9 mouse cellular contexts compared by ENCODE assay signal in the genomic region with DNA sequence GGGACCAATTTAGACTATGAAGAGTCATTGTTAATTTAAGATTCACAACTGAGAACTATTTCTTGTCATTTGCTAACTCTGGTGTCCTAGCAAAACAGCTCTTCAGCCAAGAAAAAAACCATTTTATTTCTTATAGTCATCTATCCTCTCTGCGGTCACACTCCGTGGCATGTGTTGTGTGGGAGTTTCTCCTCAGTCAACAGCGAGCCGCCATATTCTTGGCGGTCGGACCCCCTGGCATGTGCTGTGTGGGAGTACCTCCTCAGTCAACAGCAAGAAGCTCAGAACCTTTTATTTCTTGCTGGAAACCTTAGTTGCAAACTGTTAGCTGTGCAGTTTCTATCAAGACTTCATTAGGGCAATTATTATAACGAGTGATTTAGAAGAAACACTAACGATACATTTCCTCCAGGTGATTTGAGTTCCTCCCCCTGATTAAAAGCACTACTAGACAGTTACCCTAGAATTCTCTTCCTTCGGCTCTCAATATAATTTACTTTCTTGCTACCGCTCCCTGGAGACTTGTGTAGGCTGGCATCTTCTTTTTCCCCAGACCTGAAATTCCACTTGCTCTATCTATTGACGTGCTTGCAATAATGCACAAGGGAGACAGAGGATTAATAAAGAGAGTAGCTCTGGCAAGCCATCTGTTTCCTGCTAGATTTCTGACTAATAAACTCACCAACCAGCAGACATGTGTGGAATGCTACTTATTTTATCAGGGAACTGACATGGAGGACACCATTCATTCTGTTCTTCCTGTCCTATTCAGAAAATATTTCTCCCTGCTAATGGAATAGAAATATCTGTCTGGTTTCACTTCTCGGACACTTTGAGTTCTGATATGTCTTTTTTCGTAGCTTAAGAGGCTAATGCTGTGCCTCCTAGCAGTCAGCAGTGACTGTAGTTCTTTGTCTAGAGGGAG.
DNase-seq lines count a peak whose midpoint lies in the region; ATAC-seq lines count a peak whose summit lies in the region.
"Had no signal": no experiment of that assay in that cellular context is flagged by ENCODE, and none has a peak within 500 bp of the region (broad histone marks: within the 10 kb centered on the region; RNA-seq: fewer than 3 reads in every experiment).

No protein-coding gene starts in this region.

- H3K27ac ChIP-seq in forebrain, embryonic 13.5 days: peak overlapping the region; percentile 36; the same call in 1 of the 2 replicates
- H3K27ac ChIP-seq in forebrain, embryonic 11.5 days (ENCODE audit: low read depth, low read length): no peak overlapping the region
- peak overlapping the region; percentile 68 for H3K27ac ChIP-seq in neural tube, embryonic 13.5 days (replicated peaks)
- H3K27ac ChIP-seq in stomach, embryonic 15.5 days: peak overlapping the region; percentile 16; the same call in 1 of the 2 replicates

- DNase-seq in forebrain, embryonic 11.5 days (ENCODE audit: low spot score): no peak
- no peak for DNase-seq in neural tube, embryonic 10.5 days (ENCODE audit: extremely low spot score, low spot score)
- DNase-seq in left cerebral cortex, adult 9 months (ENCODE audit: low spot score in 2 of 2): peak; percentile 71 to 92
- DNase-seq in thymus, postnatal 0 days (ENCODE audit: low spot score): no peak
- DNase-seq: gastrocnemius, postnatal 14 days had no signal

- peaks cover 8% of the 10 kb centered on the region; the same call in 1 of the 2 replicates for H3K4me1 ChIP-seq in forebrain, embryonic 13.5 days
- H3K4me1 ChIP-seq in forebrain, embryonic 11.5 days (replicated peaks; ENCODE audit: control insufficient read depth, insufficient read depth, low read length): no peaks in the 10 kb centered on the region
- H3K4me1 ChIP-seq in neural tube, embryonic 13.5 days (replicated peaks): peaks cover 36% of the 10 kb centered on the region
- peaks cover 6% of the 10 kb centered on the region; the same call in 1 of the 2 replicates for H3K4me1 ChIP-seq in stomach, embryonic 15.5 days

- H3K4me3 ChIP-seq in forebrain, embryonic 13.5 days: no peak overlapping the region
- no peak overlapping the region for H3K4me3 ChIP-seq in forebrain, embryonic 11.5 days (ENCODE audit: low read depth, low read length)
- no peak overlapping the region for H3K4me3 ChIP-seq in neural tube, embryonic 13.5 days
- no peak overlapping the region for H3K4me3 ChIP-seq in stomach, embryonic 15.5 days (replicated peaks)

- 67% methylated on average over 13 of the region's 13 CpGs for WGBS in forebrain, embryonic 13.5 days
- WGBS in forebrain, embryonic 11.5 days: 80% methylated on average over 13 of the region's 13 CpGs
- WGBS in neural tube, embryonic 13.5 days: 71% methylated on average over 13 of the region's 13 CpGs
- 71% methylated on average over 13 of the region's 13 CpGs for WGBS in stomach, embryonic 15.5 days

- H3K27me3 ChIP-seq in forebrain, embryonic 13.5 days: no peaks in the 10 kb centered on the region
- H3K27me3 ChIP-seq in forebrain, embryonic 11.5 days (ENCODE audit: control insufficient read depth, insufficient read depth, low read length): no peaks in the 10 kb centered on the region
- no peaks in the 10 kb centered on the region for H3K27me3 ChIP-seq in neural tube, embryonic 13.5 days
- H3K27me3 ChIP-seq in stomach, embryonic 15.5 days (replicated peaks): no peaks in the 10 kb centered on the region

- ATAC-seq in forebrain, embryonic 13.5 days: no peak; the same call in 1 of the 2 replicates
- ATAC-seq in forebrain, embryonic 11.5 days (replicated peaks; ENCODE audit: low FRiP score): no peak
- ATAC-seq in neural tube, embryonic 13.5 days (ENCODE audit: low read depth): 0 out of 2 replicates have a peak, but pooled peaks have one; percentile 38
- no peak for ATAC-seq in stomach, embryonic 15.5 days (ENCODE audit: insufficient read depth, low FRiP score, low read depth)
- no peak for ATAC-seq in activated CD4-positive, CD25-positive, alpha-beta regulatory T cell, adult 4 months

- no peaks in the 10 kb centered on the region for H3K9me3 ChIP-seq in forebrain, embryonic 13.5 days (replicated peaks)
- H3K9me3 ChIP-seq in forebrain, embryonic 11.5 days (ENCODE audit: control insufficient read depth, low read length): no peaks in the 10 kb centered on the region
- H3K9me3 ChIP-seq in neural tube, embryonic 13.5 days: no peaks in the 10 kb centered on the region
- no peaks in the 10 kb centered on the region for H3K9me3 ChIP-seq in stomach, embryonic 15.5 days

- no peak overlapping the region for H3K4me2 ChIP-seq in forebrain, embryonic 13.5 days
- no peak overlapping the region for H3K4me2 ChIP-seq in forebrain, embryonic 11.5 days (ENCODE audit: low read depth, low read length, severe bottlenecking)
- H3K4me2 ChIP-seq in neural tube, embryonic 13.5 days: no peak overlapping the region
- H3K4me2 ChIP-seq in stomach, embryonic 15.5 days: no peak overlapping the region

- no peak overlapping the region for H3K9ac ChIP-seq in forebrain, embryonic 13.5 days
- no peak overlapping the region for H3K9ac ChIP-seq in forebrain, embryonic 11.5 days (ENCODE audit: low read length)
- H3K9ac ChIP-seq in neural tube, embryonic 13.5 days: no peak overlapping the region
- H3K9ac ChIP-seq in stomach, embryonic 15.5 days: no peak overlapping the region

- H3K36me3 ChIP-seq in forebrain, embryonic 13.5 days (ENCODE audit: poor library complexity, severe bottlenecking): no peaks in the 10 kb centered on the region
- H3K36me3 ChIP-seq in forebrain, embryonic 11.5 days (ENCODE audit: control insufficient read depth, insufficient read depth, low read length): no peaks in the 10 kb centered on the region
- H3K36me3 ChIP-seq in neural tube, embryonic 13.5 days: no peaks in the 10 kb centered on the region
- no peaks in the 10 kb centered on the region for H3K36me3 ChIP-seq in stomach, embryonic 15.5 days

Comparison
In these comparisons a context has a peak if more than half of its experiments do, and no peak if none do; other contexts are left out.
1. DNase-seq: peak in left cerebral cortex, adult 9 months (2 of 2); none in forebrain, embryonic 11.5 days (single experiment), neural tube, embryonic 10.5 days (single experiment) and thymus, postnatal 0 days (single experiment).